12 mouse cellular contexts compared by ENCODE assay signal in genomic region chr6:48227431-48227830, GRCm38 (mm10).
DNase-seq lines count a peak whose midpoint lies in the region; ATAC-seq and TF ChIP-seq lines count a peak whose summit lies in the region.
"Had no signal": no experiment of that assay in that cellular context is flagged by ENCODE, and none has a peak within 500 bp of the region (broad histone marks: within the 10 kb centered on the region; RNA-seq: fewer than 3 reads in every experiment).

No protein-coding gene starts in this region.

- H3K9me3 ChIP-seq in limb, embryonic 14.5 days (ENCODE audit: control insufficient read depth, low read length) = no peaks in the 10 kb centered on the region
- no peaks in the 10 kb centered on the region for H3K9me3 ChIP-seq in limb, embryonic 10.5 days (replicated peaks)
- H3K9me3 ChIP-seq in forebrain, embryonic 16.5 days (ENCODE audit: control insufficient read depth, low read length) = no peaks in the 10 kb centered on the region
- H3K9me3 ChIP-seq: hindbrain, embryonic 15.5 days; neural tube, embryonic 13.5 days had no signal

- no peak for TF ChIP-seq POLR2A in limb, embryonic 14.5 days (IDR thresholded peaks at IDR 0.05; ENCODE audit: borderline replicate concordance, extremely low read depth, insufficient read depth, insufficient read length)

- DNase-seq in adrenal gland, adult 2 months = peak; percentile 25
- no peak for DNase-seq in adrenal gland, adult 18-20 months (ENCODE audit: low spot score in 2 of 2)
- DNase-seq in limb, embryonic 14.5 days (ENCODE audit: low spot score) = peak; percentile 23
- DNase-seq in limb, embryonic 10.5 days (ENCODE audit: low spot score) = no peak
- peak; percentile 11 for DNase-seq in heart, postnatal 25 days (ENCODE audit: low spot score)
- DNase-seq in lung, postnatal 4 days = peak; percentile 6 to 26
- no peak for DNase-seq in neural tube, embryonic 10.5 days (ENCODE audit: extremely low spot score, low spot score)
- DNase-seq: forebrain, postnatal 0 days had no signal

- no peak for ATAC-seq in limb, embryonic 14.5 days (ENCODE audit: low FRiP score, low read depth)
- ATAC-seq in forebrain, embryonic 16.5 days = no peak
- ATAC-seq: forebrain, postnatal 0 days had no signal

- no peaks in the 10 kb centered on the region for H3K27me3 ChIP-seq in limb, embryonic 14.5 days (ENCODE audit: control insufficient read depth, insufficient read depth, low read length)
- no peaks in the 10 kb centered on the region for H3K27me3 ChIP-seq in limb, embryonic 10.5 days (ENCODE audit: low read depth, poor library complexity, severe bottlenecking)
- H3K27me3 ChIP-seq in forebrain, embryonic 16.5 days (replicated peaks; ENCODE audit: control insufficient read depth, insufficient read depth, low read length) = no peaks in the 10 kb centered on the region
- H3K27me3 ChIP-seq: hindbrain, embryonic 15.5 days; neural tube, embryonic 13.5 days had no signal

- H3K4me3 ChIP-seq in limb, embryonic 14.5 days (replicated peaks; ENCODE audit: low read length) = no peak overlapping the region
- no peak overlapping the region for H3K4me3 ChIP-seq in limb, embryonic 10.5 days
- no peak overlapping the region for H3K4me3 ChIP-seq in forebrain, embryonic 16.5 days (replicated peaks; ENCODE audit: low read length)
- H3K4me3 ChIP-seq: hindbrain, embryonic 15.5 days; neural tube, embryonic 13.5 days had no signal

- no peak overlapping the region for H3K27ac ChIP-seq in limb, embryonic 14.5 days (replicated peaks; ENCODE audit: low read depth, low read length)
- H3K27ac ChIP-seq in limb, embryonic 10.5 days = no peak overlapping the region
- H3K27ac ChIP-seq in forebrain, embryonic 16.5 days (ENCODE audit: low read length) = no peak overlapping the region
- H3K27ac ChIP-seq: hindbrain, embryonic 15.5 days; macrophage; neural tube, embryonic 13.5 days had no signal

- H3K4me2 ChIP-seq in limb, embryonic 14.5 days (replicated peaks; ENCODE audit: low read depth, low read length, severe bottlenecking) = no peak overlapping the region
- H3K4me2 ChIP-seq in forebrain, embryonic 16.5 days (ENCODE audit: low read length) = no peak overlapping the region
- H3K4me2 ChIP-seq: hindbrain, embryonic 15.5 days; neural tube, embryonic 13.5 days had no signal

- no peak overlapping the region for H3K9ac ChIP-seq in limb, embryonic 14.5 days (ENCODE audit: low read depth, low read length, severe bottlenecking)
- H3K9ac ChIP-seq in forebrain, embryonic 16.5 days (replicated peaks; ENCODE audit: low read depth, low read length) = no peak overlapping the region
- H3K9ac ChIP-seq: forebrain, postnatal 0 days; hindbrain, embryonic 15.5 days; neural tube, embryonic 13.5 days had no signal

- H3K36me3 ChIP-seq in limb, embryonic 14.5 days (ENCODE audit: control insufficient read depth, insufficient read depth, low read length) = no peaks in the 10 kb centered on the region
- no peaks in the 10 kb centered on the region for H3K36me3 ChIP-seq in limb, embryonic 10.5 days
- no peaks in the 10 kb centered on the region for H3K36me3 ChIP-seq in forebrain, embryonic 16.5 days (ENCODE audit: control insufficient read depth, insufficient read depth)
- H3K36me3 ChIP-seq: hindbrain, embryonic 15.5 days; neural tube, embryonic 13.5 days had no signal

- H3K4me1 ChIP-seq in limb, embryonic 14.5 days (ENCODE audit: control insufficient read depth, insufficient read depth, low read length) = no peaks in the 10 kb centered on the region
- no peaks in the 10 kb centered on the region for H3K4me1 ChIP-seq in limb, embryonic 10.5 days
- H3K4me1 ChIP-seq in forebrain, embryonic 16.5 days (replicated peaks; ENCODE audit: control insufficient read depth, insufficient read depth, low read length) = no peaks in the 10 kb centered on the region
- H3K4me1 ChIP-seq: hindbrain, embryonic 15.5 days; neural tube, embryonic 13.5 days had no signal

- WGBS in limb, embryonic 14.5 days = 45% methylated on average over 9 of the region's 9 CpGs
- 75% methylated on average over 9 of the region's 9 CpGs for WGBS in limb, embryonic 10.5 days
- 38% methylated on average over 9 of the region's 9 CpGs for WGBS in forebrain, embryonic 16.5 days

- intact Hi-C loops in heart, postnatal 25 days (cut with DNase I) = no loop called here

Comparison
In these comparisons a context has a peak if more than half of its experiments do, and no peak if none do; other contexts are left out.
1. DNase-seq: peak in adrenal gland, adult 2 months (single experiment), limb, embryonic 14.5 days (single experiment), heart, postnatal 25 days (single experiment) and lung, postnatal 4 days (2 of 2); none in adrenal gland, adult 18-20 months (0 of 2), limb, embryonic 10.5 days (single experiment) and neural tube, embryonic 10.5 days (single experiment).